Mouse (Mus musculus) cerebellum, adult 2 months (tissue): Measurements from ENCODE around the gene Myo1e.

Source experiments
- CTCF ChIP-seq: fragments of 200-500 bp; IDR thresholded peaks from 2 replicates; pipeline ENCODE4 v1.5.1; 2011; ENCODE audit warnings: low read depth, mild to moderate bottlenecking, control low read depth, low read length, moderate library complexity, borderline replicate concordance; ENCODE audit not compliant: insufficient read depth
- POLR2A ChIP-seq: fragments of 200-500 bp; IDR thresholded peaks from 2 replicates; pipeline ENCODE4 v1.6.1; 2011; ENCODE audit warnings: low read length, control low read depth, borderline replicate concordance; ENCODE audit not compliant: insufficient read depth

DNA sequence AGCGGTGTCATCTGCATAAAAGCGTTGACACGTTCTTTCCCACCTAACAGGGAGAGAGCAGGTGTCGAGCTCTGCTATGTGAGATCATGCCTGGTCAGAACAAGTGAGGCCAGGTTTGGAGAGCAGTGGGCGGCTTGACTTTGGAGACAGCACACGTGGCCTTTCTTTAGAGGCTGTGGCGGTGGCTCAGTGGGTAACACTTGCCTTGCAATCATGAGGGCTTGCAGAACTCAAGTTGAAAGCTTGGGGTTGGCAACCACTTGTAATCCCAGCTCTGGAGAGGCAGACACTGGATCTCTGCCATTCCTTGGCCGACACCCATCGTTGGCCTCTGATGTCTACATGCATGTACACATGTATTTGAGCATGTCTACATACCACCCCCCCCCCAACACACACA lies 64.5 kb downstream of the Myo1e start:
- TF ChIP-seq POLR2A (no peak), CTCF (no peak)
